Mouse (Mus musculus): ENCODE results near the gene Arhgef2. TPM values are rescaled to one million over a fixed set of nuclear protein-coding genes. Genes with fewer than 3 reads are reported as not detected.
A peak's percentile ranks its signal among the peaks of the same experiment; 100 is the strongest.

Arhgef2 gene
- polyA plus RNA-seq, 1 experiment from 2014 or later, result 123 TPM

- Histone ChIP-seq H3K9me3 (no peaks in the 10 kb centered on the region), H3K27ac (peak overlapping the region; percentile 59)
Observed at GRCm38 (mm10) chr3:88651669-88652618, 46.2 kb downstream of the Arhgef2 start.

GRCm38 (mm10) chr3:88652846-88653515, 47.2 kb downstream of the Arhgef2 start, which contains the start of gene Rxfp4:
TSS of gene Rxfp4 (minus strand) at chr3:88653142.
- H3K4me3 ChIP-seq, result no peak within 1 kb of the TSS
- no peaks in the 10 kb centered on the region for H3K27me3 ChIP-seq (ENCODE audit: insufficient read depth, poor library complexity, severe bottlenecking)
- no peak for DNase-seq (ENCODE audit: low spot score)
- H3K36me3 ChIP-seq, result peaks cover 17% of the 10 kb centered on the region
- H3K27ac ChIP-seq, result peak within 1 kb of the TSS; percentile 59; the same call in 1 of the 2 replicates
- peaks cover 11% of the 10 kb centered on the region; the same call in 1 of the 2 replicates for H3K4me1 ChIP-seq (replicated peaks)
- 90% methylated on average over 17 of the region's 17 CpGs for WGBS
- no peaks in the 10 kb centered on the region for H3K9me3 ChIP-seq

More at GRCm38 (mm10) chr3:88651669-88652618, 46.2 kb downstream of the Arhgef2 start:
- H3K27me3 ChIP-seq (ENCODE audit: insufficient read depth, poor library complexity, severe bottlenecking), result no peaks in the 10 kb centered on the region
- no peak for DNase-seq (ENCODE audit: low spot score)
- peaks cover 11% of the 10 kb centered on the region; the same call in 1 of the 2 replicates for H3K4me1 ChIP-seq (replicated peaks)
- WGBS, result 81% methylated on average over 18 of the region's 18 CpGs
- peaks cover 28% of the 10 kb centered on the region for H3K36me3 ChIP-seq
- H3K4me3 ChIP-seq, result no peak overlapping the region

- DNase-seq (ENCODE audit: low spot score), result no peak
- Histone ChIP-seq H3K4me3 (no peak overlapping the region), H3K36me3 (peaks cover 10% of the 10 kb centered on the region), H3K4me1 (replicated peaks) (peaks cover 11% of the 10 kb centered on the region; the same call in 1 of the 2 replicates), H3K27ac (no peak overlapping the region), H3K9me3 (no peaks in the 10 kb centered on the region), H3K27me3 (ENCODE audit: insufficient read depth, poor library complexity, severe bottlenecking) (no peaks in the 10 kb centered on the region)
- 81% methylated on average over 6 of the region's 6 CpGs for WGBS
Observed at GRCm38 (mm10) chr3:88653516-88654370, 48.0 kb downstream of the Arhgef2 start.

- no peaks in the 10 kb centered on the region for H3K9me3 ChIP-seq
- H3K4me1 ChIP-seq (replicated peaks), result peaks cover 11% of the 10 kb centered on the region; the same call in 1 of the 2 replicates
- H3K4me3 ChIP-seq, result no peak overlapping the region
- WGBS, result 94% methylated on average over 4 of the region's 4 CpGs
- H3K36me3 ChIP-seq, result peaks cover under 1% of the 10 kb centered on the region; the same call in 1 of the 2 replicates
- H3K27ac ChIP-seq, result no peak overlapping the region
- H3K27me3 ChIP-seq (ENCODE audit: insufficient read depth, poor library complexity, severe bottlenecking), result no peaks in the 10 kb centered on the region
- no peak for DNase-seq (ENCODE audit: low spot score)
Observed at GRCm38 (mm10) chr3:88654621-88655020, 48.9 kb downstream of the Arhgef2 start.

GRCm38 (mm10) chr3:88655619-88656018, 49.9 kb downstream of the Arhgef2 start:
- WGBS, result 84% methylated on average over 8 of the region's 8 CpGs

GRCm38 (mm10) chr3:88658441-88659127, 52.8 kb downstream of the Arhgef2 start:
- no peak overlapping the region for H3K4me3 ChIP-seq
- H3K4me1 ChIP-seq (replicated peaks), result no peaks in the 10 kb centered on the region; the same call in 1 of the 2 replicates
- H3K36me3 ChIP-seq, result no peaks in the 10 kb centered on the region
- DNase-seq (ENCODE audit: low spot score), result no peak
- no peak overlapping the region for H3K27ac ChIP-seq
- H3K27me3 ChIP-seq (ENCODE audit: insufficient read depth, poor library complexity, severe bottlenecking), result no peaks in the 10 kb centered on the region
- no peaks in the 10 kb centered on the region for H3K9me3 ChIP-seq
- 79% methylated on average over 5 of the region's 5 CpGs for WGBS

More at GRCm38 (mm10) chr3:88655619-88656018, 49.9 kb downstream of the Arhgef2 start:
- Histone ChIP-seq H3K27ac (no peak overlapping the region), H3K4me1 (replicated peaks) (peaks cover 11% of the 10 kb centered on the region; the same call in 1 of the 2 replicates), H3K4me3 (no peak overlapping the region), H3K9me3 (no peaks in the 10 kb centered on the region), H3K36me3 (no peaks in the 10 kb centered on the region), H3K27me3 (ENCODE audit: insufficient read depth, poor library complexity, severe bottlenecking) (no peaks in the 10 kb centered on the region)
- DNase-seq (ENCODE audit: low spot score), result no peak

GRCm38 (mm10) chr3:88659798-88660197, 54.0 kb downstream of the Arhgef2 start:
- Histone ChIP-seq H3K36me3 (no peaks in the 10 kb centered on the region), H3K27ac (no peak overlapping the region), H3K4me3 (no peak overlapping the region), H3K27me3 (ENCODE audit: insufficient read depth, poor library complexity, severe bottlenecking) (no peaks in the 10 kb centered on the region), H3K9me3 (no peaks in the 10 kb centered on the region), H3K4me1 (replicated peaks) (no peaks in the 10 kb centered on the region; the same call in 1 of the 2 replicates)
- 56% methylated on average over 6 of the region's 6 CpGs for WGBS
- DNase-seq (ENCODE audit: low spot score), result no peak

- no peaks in the 10 kb centered on the region; the same call in 1 of the 2 replicates for H3K4me1 ChIP-seq (replicated peaks)
- no peaks in the 10 kb centered on the region for H3K36me3 ChIP-seq
- H3K27ac ChIP-seq, result no peak overlapping the region
- no peak for DNase-seq (ENCODE audit: low spot score)
- 90% methylated on average over 4 of the region's 4 CpGs for WGBS
- no peaks in the 10 kb centered on the region for H3K9me3 ChIP-seq
- H3K27me3 ChIP-seq (ENCODE audit: insufficient read depth, poor library complexity, severe bottlenecking), result no peaks in the 10 kb centered on the region
- no peak overlapping the region for H3K4me3 ChIP-seq
Observed at GRCm38 (mm10) chr3:88664095-88664494, 58.3 kb downstream of the Arhgef2 start.

- peak; percentile 74 for DNase-seq (ENCODE audit: low spot score)
- H3K27ac ChIP-seq, result peak overlapping the region; percentile 64
- peaks cover 4% of the 10 kb centered on the region for H3K4me1 ChIP-seq (replicated peaks)
- no peaks in the 10 kb centered on the region for H3K27me3 ChIP-seq (ENCODE audit: insufficient read depth, poor library complexity, severe bottlenecking)
- 0 out of 2 replicates have a peak, but pooled peaks cover 4% of the 10 kb centered on the region for H3K9me3 ChIP-seq
- 11% methylated on average over 11 of the region's 11 CpGs for WGBS
- no peaks in the 10 kb centered on the region for H3K36me3 ChIP-seq
- H3K4me3 ChIP-seq, result peak overlapping the region; percentile 43
Observed at GRCm38 (mm10) chr3:88677399-88677798, 71.6 kb downstream of the Arhgef2 start.

GRCm38 (mm10) chr3:88683814-88684213, 78.0 kb downstream of the Arhgef2 start:
- Histone ChIP-seq H3K4me3 (no peak overlapping the region), H3K27me3 (ENCODE audit: insufficient read depth, poor library complexity, severe bottlenecking) (no peaks in the 10 kb centered on the region), H3K9me3 (no peaks in the 10 kb centered on the region), H3K4me1 (replicated peaks) (peaks cover 22% of the 10 kb centered on the region), H3K36me3 (peaks cover 22% of the 10 kb centered on the region), H3K27ac (no peak overlapping the region)
- WGBS, result 92% methylated on average over 2 of the region's 2 CpGs
- DNase-seq (ENCODE audit: low spot score), result no peak

- Histone ChIP-seq H3K4me3 (peak overlapping the region; percentile 98), H3K9me3 (no peaks in the 10 kb centered on the region), H3K27me3 (ENCODE audit: insufficient read depth, poor library complexity, severe bottlenecking) (no peaks in the 10 kb centered on the region), H3K27ac (peak overlapping the region; percentile 99), H3K36me3 (peaks cover 28% of the 10 kb centered on the region), H3K4me1 (replicated peaks) (peaks cover 22% of the 10 kb centered on the region)
- 64% methylated on average over 8 of the region's 8 CpGs for WGBS
- DNase-seq (ENCODE audit: low spot score), result no peak
Observed at GRCm38 (mm10) chr3:88684236-88684979, 78.6 kb downstream of the Arhgef2 start.

All from hindbrain, embryonic 10.5 days (tissue).